Mouse (Mus musculus): Measurements from ENCODE around the gene Vpreb2. TPM values are rescaled to one million over a fixed set of nuclear protein-coding genes. Genes with fewer than 3 reads are reported as not detected.

The Vpreb2 gene
- polyA plus RNA-seq (2015; fragmentation: Nextera tagmentation; extraction: Ambion mirVana): not detected in 2 replicates

GRCm38 (mm10) chr16:17980128-17980527 lies at the start of gene Vpreb2:
Vpreb2 (plus strand) TSS chr16:17980428.

Other genes with a start within 250 kb of the Vpreb2 start
- gene Med15, start 247.5 kb upstream of the Vpreb2 start, polyA plus RNA-seq (2015; fragmentation: Nextera tagmentation; extraction: Ambion mirVana): 31.4 and 35.8 TPM in 2 replicates
- 28.1 and 30.7 TPM in 2 replicates for gene Klhl22, start 220.8 kb upstream of the Vpreb2 start, polyA plus RNA-seq (2015; fragmentation: Nextera tagmentation; extraction: Ambion mirVana)
- gene Scarf2, start 183.1 kb upstream of the Vpreb2 start, polyA plus RNA-seq (2015; fragmentation: Nextera tagmentation; extraction: Ambion mirVana): 9.4 and 11.1 TPM in 2 replicates
- gene B830017H08Rik, start 147.3 kb upstream of the Vpreb2 start, polyA plus RNA-seq (2015; fragmentation: Nextera tagmentation; extraction: Ambion mirVana): not detected in 2 replicates
- gene Car15, start 142.1 kb upstream of the Vpreb2 start, polyA plus RNA-seq (2015; fragmentation: Nextera tagmentation; extraction: Ambion mirVana): 0.59 and 1.1 TPM in 2 replicates
- 0.08 TPM in 1 of 2 replicates, not detected in the other for gene Gm20518, start 88.8 kb upstream of the Vpreb2 start, polyA plus RNA-seq (2015; fragmentation: Nextera tagmentation; extraction: Ambion mirVana)
- 0.04 TPM in 1 of 2 replicates, not detected in the other for gene Tssk1, start 86.2 kb upstream of the Vpreb2 start, polyA plus RNA-seq (2015; fragmentation: Nextera tagmentation; extraction: Ambion mirVana)
- 35.8 and 36.9 TPM in 2 replicates for gene Dgcr2, start 81.9 kb upstream of the Vpreb2 start, polyA plus RNA-seq (2015; fragmentation: Nextera tagmentation; extraction: Ambion mirVana)
- gene Tssk2, start 81.8 kb upstream of the Vpreb2 start, polyA plus RNA-seq (2015; fragmentation: Nextera tagmentation; extraction: Ambion mirVana): not detected in 2 replicates
- gene Ess2, start 69.1 kb upstream of the Vpreb2 start, polyA plus RNA-seq (2015; fragmentation: Nextera tagmentation; extraction: Ambion mirVana): 19.0 and 19.6 TPM in 2 replicates
- gene Gsc2, start 65.4 kb upstream of the Vpreb2 start, polyA plus RNA-seq (2015; fragmentation: Nextera tagmentation; extraction: Ambion mirVana): not detected in 2 replicates
- gene Slc25a1, start 52.2 kb upstream of the Vpreb2 start, polyA plus RNA-seq (2015; fragmentation: Nextera tagmentation; extraction: Ambion mirVana): 81.9 and 102 TPM in 2 replicates
- 253 and 287 TPM in 2 replicates for gene Dgcr6, start 72.4 kb downstream of the Vpreb2 start, polyA plus RNA-seq (2015; fragmentation: Nextera tagmentation; extraction: Ambion mirVana)
- gene Prodh, start 109.8 kb downstream of the Vpreb2 start, polyA plus RNA-seq (2015; fragmentation: Nextera tagmentation; extraction: Ambion mirVana): 15.0 and 19.2 TPM in 2 replicates
- 13.5 and 16.2 TPM in 2 replicates for gene Rtn4r, start 147.2 kb downstream of the Vpreb2 start, polyA plus RNA-seq (2015; fragmentation: Nextera tagmentation; extraction: Ambion mirVana)
- gene Ccdc188, start 237.5 kb downstream of the Vpreb2 start, polyA plus RNA-seq (2015; fragmentation: Nextera tagmentation; extraction: Ambion mirVana): not detected in 2 replicates

Measured in urinary bladder, postnatal 0 days (tissue).